Mouse (Mus musculus): ENCODE results near the gene Rtn4r. TPM values are rescaled to one million over a fixed set of nuclear protein-coding genes. Genes with fewer than 3 reads are reported as not detected.
A peak's percentile ranks its signal among the peaks of the same experiment; 100 is the strongest.

Gene Rtn4r
- total and polyA plus RNA-seq, 2 experiments from 2014 or later, result 1.5 to 1.9 TPM

- Histone ChIP-seq H3K27me3 (ENCODE audit: control insufficient read depth, insufficient read depth, low read length) (no peaks in the 10 kb centered on the region), H3K4me2 (ENCODE audit: low read depth, low read length) (no peak overlapping the region), H3K4me3 (ENCODE audit: low read depth, low read length) (no peak overlapping the region), H3K27ac (ENCODE audit: low read depth) (no peak overlapping the region), H3K36me3 (replicated peaks; ENCODE audit: control insufficient read depth, insufficient read depth, low read length) (no peaks in the 10 kb centered on the region), H3K9ac (replicated peaks; ENCODE audit: low read depth, low read length) (no peak overlapping the region), H3K4me1 (ENCODE audit: control insufficient read depth, insufficient read depth) (peaks cover 9% of the 10 kb centered on the region; the same call in 1 of the 2 replicates), H3K9me3 (replicated peaks; ENCODE audit: control insufficient read depth, low read length) (no peaks in the 10 kb centered on the region)
- TF ChIP-seq EP300 (IDR thresholded peaks at IDR 0.05; ENCODE audit: low read depth) (no peak), CTCF (IDR thresholded peaks at IDR 0.05; ENCODE audit: low read depth) (no peak)
- ATAC-seq (ENCODE audit: insufficient read depth, low read depth) (no peak), DNase-seq (ENCODE audit: low spot score) (no peak)
- WGBS, result 79% methylated on average over 4 of the region's 4 CpGs
These were observed 24.6 kb upstream of the Rtn4r start for GRCm38 (mm10) chr16:18102816-18103215.

- H3K27ac ChIP-seq (ENCODE audit: low read depth), result no peak overlapping the region
- TF ChIP-seq CTCF (IDR thresholded peaks at IDR 0.05; ENCODE audit: low read depth) (no peak), EP300 (IDR thresholded peaks at IDR 0.05; ENCODE audit: low read depth) (no peak)
- H3K4me1 ChIP-seq (ENCODE audit: control insufficient read depth, insufficient read depth), result peaks cover 9% of the 10 kb centered on the region; the same call in 1 of the 2 replicates
- H3K9me3 ChIP-seq (replicated peaks; ENCODE audit: control insufficient read depth, low read length), result no peaks in the 10 kb centered on the region
- no peaks in the 10 kb centered on the region for H3K27me3 ChIP-seq (ENCODE audit: control insufficient read depth, insufficient read depth, low read length)
- H3K4me3 ChIP-seq (ENCODE audit: low read depth, low read length), result no peak overlapping the region
- 74% methylated on average over 1 of the region's 1 CpGs for WGBS
- DNase-seq (ENCODE audit: low spot score) (no peak), ATAC-seq (ENCODE audit: insufficient read depth, low read depth) (no peak)
- H3K4me2 ChIP-seq (ENCODE audit: low read depth, low read length), result no peak overlapping the region
- no peaks in the 10 kb centered on the region for H3K36me3 ChIP-seq (replicated peaks; ENCODE audit: control insufficient read depth, insufficient read depth, low read length)
- H3K9ac ChIP-seq (replicated peaks; ENCODE audit: low read depth, low read length), result no peak overlapping the region
These were observed 24.1 kb upstream of the Rtn4r start for GRCm38 (mm10) chr16:18103366-18103765.

- no peaks in the 10 kb centered on the region for H3K36me3 ChIP-seq (replicated peaks; ENCODE audit: control insufficient read depth, insufficient read depth, low read length)
- H3K9ac ChIP-seq (replicated peaks; ENCODE audit: low read depth, low read length), result no peak overlapping the region
- H3K27ac ChIP-seq (ENCODE audit: low read depth), result no peak overlapping the region
- H3K4me2 ChIP-seq (ENCODE audit: low read depth, low read length), result no peak overlapping the region
- peaks cover 9% of the 10 kb centered on the region; the same call in 1 of the 2 replicates for H3K4me1 ChIP-seq (ENCODE audit: control insufficient read depth, insufficient read depth)
- H3K4me3 ChIP-seq (ENCODE audit: low read depth, low read length), result no peak overlapping the region
- no peaks in the 10 kb centered on the region for H3K9me3 ChIP-seq (replicated peaks; ENCODE audit: control insufficient read depth, low read length)
- 40% methylated on average over 6 of the region's 6 CpGs for WGBS
- TF ChIP-seq EP300 (IDR thresholded peaks at IDR 0.05; ENCODE audit: low read depth), result no peak
- TF ChIP-seq CTCF (IDR thresholded peaks at IDR 0.05; ENCODE audit: low read depth), result no peak
- DNase-seq (ENCODE audit: low spot score) (no peak), ATAC-seq (ENCODE audit: insufficient read depth, low read depth) (no peak)
- H3K27me3 ChIP-seq (ENCODE audit: control insufficient read depth, insufficient read depth, low read length), result no peaks in the 10 kb centered on the region
These were observed 23.6 kb upstream of the Rtn4r start for GRCm38 (mm10) chr16:18103808-18104207.

GRCm38 (mm10) chr16:18108221-18108966 is 19.0 kb upstream of the Rtn4r start:
- WGBS, result 50% methylated on average over 5 of the region's 5 CpGs
- H3K9me3 ChIP-seq (replicated peaks; ENCODE audit: control insufficient read depth, low read length), result 0 out of 2 replicates have a peak, but pooled peaks cover 7% of the 10 kb centered on the region

GRCm38 (mm10) chr16:18111042-18111441 is 16.4 kb upstream of the Rtn4r start:
- 0 out of 2 replicates have a peak, but pooled peaks cover 3% of the 10 kb centered on the region for H3K27me3 ChIP-seq (ENCODE audit: control insufficient read depth, insufficient read depth, low read length)
- H3K36me3 ChIP-seq (replicated peaks; ENCODE audit: control insufficient read depth, insufficient read depth, low read length), result no peaks in the 10 kb centered on the region
- DNase-seq (ENCODE audit: low spot score), result no peak
- ATAC-seq (ENCODE audit: insufficient read depth, low read depth), result no peak
- H3K4me3 ChIP-seq (ENCODE audit: low read depth, low read length), result no peak overlapping the region
- H3K4me1 ChIP-seq (ENCODE audit: control insufficient read depth, insufficient read depth), result peaks cover 12% of the 10 kb centered on the region
- 0 out of 2 replicates have a peak, but pooled peaks cover 7% of the 10 kb centered on the region for H3K9me3 ChIP-seq (replicated peaks; ENCODE audit: control insufficient read depth, low read length)
- no peak overlapping the region for H3K4me2 ChIP-seq (ENCODE audit: low read depth, low read length)
- 49% methylated on average over 7 of the region's 7 CpGs for WGBS
- TF ChIP-seq EP300 (IDR thresholded peaks at IDR 0.05; ENCODE audit: low read depth) (no peak), CTCF (IDR thresholded peaks at IDR 0.05; ENCODE audit: low read depth) (no peak)
- no peak overlapping the region for H3K9ac ChIP-seq (replicated peaks; ENCODE audit: low read depth, low read length)
- H3K27ac ChIP-seq (ENCODE audit: low read depth), result no peak overlapping the region

More at GRCm38 (mm10) chr16:18108221-18108966, 19.0 kb upstream of the Rtn4r start:
- no peak overlapping the region for H3K4me2 ChIP-seq (ENCODE audit: low read depth, low read length)
- TF ChIP-seq EP300 (IDR thresholded peaks at IDR 0.05; ENCODE audit: low read depth), result no peak
- TF ChIP-seq CTCF (IDR thresholded peaks at IDR 0.05; ENCODE audit: low read depth), result peak; percentile 72
- no peak overlapping the region for H3K27ac ChIP-seq (ENCODE audit: low read depth)
- H3K9ac ChIP-seq (replicated peaks; ENCODE audit: low read depth, low read length), result no peak overlapping the region
- H3K36me3 ChIP-seq (replicated peaks; ENCODE audit: control insufficient read depth, insufficient read depth, low read length), result no peaks in the 10 kb centered on the region
- no peak overlapping the region for H3K4me3 ChIP-seq (ENCODE audit: low read depth, low read length)
- DNase-seq (ENCODE audit: low spot score) (peak; percentile 20), ATAC-seq (ENCODE audit: insufficient read depth, low read depth) (peak; percentile 69; the same call in 1 of the 2 replicates)
- peaks cover 12% of the 10 kb centered on the region for H3K4me1 ChIP-seq (ENCODE audit: control insufficient read depth, insufficient read depth)
- no peaks in the 10 kb centered on the region for H3K27me3 ChIP-seq (ENCODE audit: control insufficient read depth, insufficient read depth, low read length)
